Mouse (Mus musculus) gastrocnemius, postnatal 36 days (tissue): ENCODE measurements around the gene Elk3. TPM values are rescaled to one million over a fixed set of nuclear protein-coding genes. Genes with fewer than 3 reads are reported as not detected.
A peak's percentile ranks its signal among the peaks of the same experiment; 100 is the strongest.

Source experiments
- DNase-seq, 2 experiments: peaks; one replicate each; pipeline ENCODE4 v3.0.0; 2022
- intact Hi-C: fragments of 180-260 bp; cut with DNase I; formaldehyde crosslinking; loops from one replicate; pipeline ENCODE4 v1.15.1; 2025
- total RNA-seq, 2 experiments: library from RNA; stranded (reverse); gene quantifications; 2 replicates each; pipeline ENCODE4 v1.2.3; 2021

Elk3 gene
- total RNA-seq, 2 experiments from 2014 or later: 11.6 to 14.2 TPM

GRCm38 (mm10) chr10:93301831-93302230, 9.1 kb downstream of the Elk3 start:
- DNase-seq: no peak
- intact Hi-C loops: no loop called here

- DNase-seq: no peak
- intact Hi-C loops: loop anchor here (10.0 kb wide), 1 partner anchor 253 kb away; no protein-coding TSS in a partner anchor
These were observed 12.7 kb downstream of the Elk3 start for GRCm38 (mm10) chr10:93298208-93298607.

- intact Hi-C loops: loop anchor here (10.0 kb wide), 1 partner anchor 253 kb away; no protein-coding TSS in a partner anchor
- no peak for DNase-seq
These were observed 13.2 kb downstream of the Elk3 start for GRCm38 (mm10) chr10:93297774-93298173.

- DNase-seq: no peak
- intact Hi-C loops: loop anchor here (5.0 to 10.0 kb wide), 2 partner anchors 178 to 250 kb away; no protein-coding TSS in a partner anchor
These were observed 16.3 kb downstream of the Elk3 start for GRCm38 (mm10) chr10:93294547-93295219.

- no peak for DNase-seq
- intact Hi-C loops: loop anchor here (5.0 to 10.0 kb wide), 2 partner anchors 179 to 249 kb away; no protein-coding TSS in a partner anchor
These were observed 17.3 kb downstream of the Elk3 start for GRCm38 (mm10) chr10:93293621-93294020.

- intact Hi-C loops: loop anchor here (2.0 to 10.0 kb wide), 4 partner anchors 131 to 247 kb away; partner anchors contain the start of gene Cdk17
- DNase-seq: peak; percentile 80 to 85
These were observed 19.1 kb downstream of the Elk3 start for GRCm38 (mm10) chr10:93291843-93292242.

- peak; percentile 43 to 45 for DNase-seq
These were observed 19.6 kb downstream of the Elk3 start for GRCm38 (mm10) chr10:93291352-93291751.

GRCm38 (mm10) chr10:93289404-93289803, 21.5 kb downstream of the Elk3 start:
- DNase-seq: no peak
- intact Hi-C loops: no loop called here

More at GRCm38 (mm10) chr10:93291352-93291751, 19.6 kb downstream of the Elk3 start:
- intact Hi-C loops: loop anchor here (2.0 to 10.0 kb wide), 4 partner anchors 131 to 247 kb away; partner anchors contain the start of gene Cdk17

GRCm38 (mm10) chr10:93288336-93288735, 22.6 kb downstream of the Elk3 start:
- no peak for DNase-seq
- intact Hi-C loops: no loop called here

- no peak for DNase-seq
- intact Hi-C loops: no loop called here
These were observed 23.3 kb downstream of the Elk3 start for GRCm38 (mm10) chr10:93287551-93288145.

GRCm38 (mm10) chr10:93285489-93285888, 25.4 kb downstream of the Elk3 start:
- DNase-seq: no peak
- intact Hi-C loops: no loop called here

- intact Hi-C loops: no loop called here
These were observed 27.7 kb downstream of the Elk3 start for GRCm38 (mm10) chr10:93283258-93283657.

GRCm38 (mm10) chr10:93282526-93282964, 28.4 kb downstream of the Elk3 start:
- peak in 1 of 2 experiments; percentile 37 for DNase-seq

More at GRCm38 (mm10) chr10:93283258-93283657, 27.7 kb downstream of the Elk3 start:
- no peak for DNase-seq

GRCm38 (mm10) chr10:93281092-93281491, 29.8 kb downstream of the Elk3 start:
- intact Hi-C loops: no loop called here
- DNase-seq: no peak

More at GRCm38 (mm10) chr10:93282526-93282964, 28.4 kb downstream of the Elk3 start:
- intact Hi-C loops: no loop called here

- no peak for DNase-seq
- intact Hi-C loops: no loop called here
These were observed 30.3 kb downstream of the Elk3 start for GRCm38 (mm10) chr10:93280586-93280985.

GRCm38 (mm10) chr10:93279062-93279461, 31.9 kb downstream of the Elk3 start:
- intact Hi-C loops: loop anchor here (10.0 kb wide), 1 partner anchor 204 kb away; no protein-coding TSS in a partner anchor
- DNase-seq: no peak

GRCm38 (mm10) chr10:93278361-93278760, 32.6 kb downstream of the Elk3 start:
- intact Hi-C loops: loop anchor here (10.0 kb wide), 1 partner anchor 204 kb away; no protein-coding TSS in a partner anchor
- DNase-seq: no peak

- DNase-seq: no peak
- intact Hi-C loops: loop anchor here (10.0 kb wide), 1 partner anchor 202 kb away; no protein-coding TSS in a partner anchor
These were observed 34.1 kb downstream of the Elk3 start for GRCm38 (mm10) chr10:93276857-93277256.

GRCm38 (mm10) chr10:93276349-93276763, 34.6 kb downstream of the Elk3 start:
- peak; percentile 38 to 53 for DNase-seq
- intact Hi-C loops: loop anchor here (10.0 kb wide), 1 partner anchor 202 kb away; no protein-coding TSS in a partner anchor

GRCm38 (mm10) chr10:93275212-93276136, 35.5 kb downstream of the Elk3 start:
- DNase-seq: no peak
- intact Hi-C loops: loop anchor here (10.0 kb wide), 1 partner anchor 201 kb away; no protein-coding TSS in a partner anchor
